Mouse (Mus musculus) E14TG2a.4 (cell line): Measurements from ENCODE around the gene Cops3.

ENCODE experiments used
- CTCF ChIP-seq: conservative IDR thresholded peaks from 2 replicates; pipeline ENCODE4 v1.5.1; 2014; ENCODE audit warnings: low read length
- NANOG ChIP-seq: IDR thresholded peaks from 2 replicates; pipeline ENCODE4 v1.6.1; 2014; ENCODE audit warnings: borderline replicate concordance, low read length, mixed read lengths
- POU5F1 ChIP-seq: IDR thresholded peaks from 2 replicates; pipeline ENCODE4 v1.6.1; 2014; ENCODE audit warnings: low read length, borderline replicate concordance

DNA sequence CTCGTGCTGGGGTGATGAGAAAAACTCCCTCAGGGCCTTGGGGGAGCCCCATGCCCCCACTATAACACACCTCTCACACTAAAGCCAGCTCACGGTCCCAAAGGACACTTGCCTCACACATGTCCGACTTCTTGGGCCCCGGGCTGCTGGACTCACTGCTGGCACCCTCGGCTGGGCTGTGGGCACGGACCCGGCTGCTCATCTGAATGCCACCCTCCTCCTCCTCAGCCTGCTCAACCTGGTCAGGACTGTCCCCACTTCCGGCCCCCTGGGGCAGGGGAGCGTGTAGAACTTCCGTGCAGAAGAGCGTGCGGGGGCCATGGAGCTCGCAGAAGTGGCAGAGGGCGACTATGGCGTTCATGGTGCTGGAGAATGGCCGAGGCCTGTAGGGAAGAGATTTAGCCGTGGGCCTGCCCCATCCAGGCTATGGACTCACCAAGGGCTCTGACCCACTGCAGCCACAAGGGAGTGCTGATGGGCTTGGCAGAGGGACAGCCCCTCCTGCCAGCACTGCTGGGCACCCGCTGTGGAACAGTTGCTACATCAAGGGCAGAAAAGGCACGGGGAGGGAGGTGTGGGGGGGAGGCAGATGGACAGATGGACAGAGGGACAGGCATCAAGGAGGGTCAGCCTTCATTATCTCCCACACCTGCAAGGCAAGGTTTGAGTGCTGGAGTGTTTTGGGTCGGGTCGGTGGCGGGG lies 35.1 kb downstream of the Cops3 start:
- TF ChIP-seq CTCF (no peak), NANOG (no peak), POU5F1 (no peak)
